Mouse (Mus musculus) layer of hippocampus, postnatal 25 days (tissue): Measurements from ENCODE around the gene 9830107B12Rik. TPM values are rescaled to one million over a fixed set of nuclear protein-coding genes. Genes with fewer than 3 reads are reported as not detected.

ENCODE experiments used
- DNase-seq, 2 experiments: peaks; one replicate each; pipeline ENCODE4 v3.0.0; 2022; ENCODE audit warnings: mixed read lengths in 2 of 2, low spot score in 1 of 2; ENCODE audit errors: extremely low spot score in 1 of 2
- total RNA-seq, 2 experiments: library from RNA; stranded (reverse); gene quantifications; 2 replicates each; pipeline ENCODE4 v1.2.3; 2021

The 9830107B12Rik gene
- total RNA-seq, 2 experiments from 2014 or later: not detected

GRCm38 (mm10) chr17:48095718-48096121 is 50.3 kb downstream of the 9830107B12Rik start:
- DNase-seq: no peak

- no peak for DNase-seq
Observed at GRCm38 (mm10) chr17:48094820-48095680, 51.0 kb downstream of the 9830107B12Rik start.

GRCm38 (mm10) chr17:48093286-48093817 is 52.7 kb downstream of the 9830107B12Rik start:
- DNase-seq: no peak

- DNase-seq: no peak
Observed at GRCm38 (mm10) chr17:48090305-48090704, 55.8 kb downstream of the 9830107B12Rik start.

- DNase-seq: no peak
Observed at GRCm38 (mm10) chr17:48089446-48089845, 56.6 kb downstream of the 9830107B12Rik start.

- DNase-seq: no peak
Observed at GRCm38 (mm10) chr17:48089019-48089418, 57.0 kb downstream of the 9830107B12Rik start, which contains the start of gene 1700067P10Rik. TSS of gene 1700067P10Rik (plus strand) at chr17:48089319.

- no peak for DNase-seq
Observed at GRCm38 (mm10) chr17:48080626-48081025, 65.4 kb downstream of the 9830107B12Rik start.

Other genes starting within 250 kb of the 9830107B12Rik start
- 10 to 100 TPM; 40.3 to 50.2 TPM for gene Foxp4, start 221.6 kb downstream of the 9830107B12Rik start, total RNA-seq
- not detected for gene 1700122O11Rik, start 108.0 kb downstream of the 9830107B12Rik start, total RNA-seq
- not detected for gene 1700067P10Rik, start 56.9 kb downstream of the 9830107B12Rik start, total RNA-seq
- not detected for gene A530064D06Rik, start 21.0 kb upstream of the 9830107B12Rik start, total RNA-seq
- gene Trem1, start 86.5 kb upstream of the 9830107B12Rik start, total RNA-seq: not detected
- gene Trem3, start 101.5 kb upstream of the 9830107B12Rik start, total RNA-seq: not detected
- gene Treml4, start 118.0 kb upstream of the 9830107B12Rik start, total RNA-seq: not detected
- under 1 TPM; 0.15 to 0.40 TPM for gene Treml2, start 153.2 kb upstream of the 9830107B12Rik start, total RNA-seq
- gene B430306N03Rik, start 169.9 kb upstream of the 9830107B12Rik start, total RNA-seq: under 1 TPM in 1 of 2 experiments, not detected in 1; 0.12 TPM
- 10 to 100 TPM; 10.5 to 13.0 TPM for gene Trem2, start 200.1 kb upstream of the 9830107B12Rik start, total RNA-seq
- gene Treml1, start 213.6 kb upstream of the 9830107B12Rik start, total RNA-seq: not detected